Mouse (Mus musculus): Measurements from ENCODE around the gene Adh6b.

GRCm38 (mm10) chr3:138407920-138408319 is 66.3 kb downstream of the Adh6b start:
- TF ChIP-seq POLR2A (IDR thresholded peaks at IDR 0.05; ENCODE audit: insufficient read length, low read depth) (no peak), CEBPB (IDR thresholded peaks at IDR 0.05; ENCODE audit: insufficient read depth, poor library complexity, severe bottlenecking) (no peak), USF1 (IDR thresholded peaks at IDR 0.05; ENCODE audit: low read depth) (no peak), MAX (IDR thresholded peaks at IDR 0.05; ENCODE audit: low read depth) (no peak), TCF12 (IDR thresholded peaks at IDR 0.05; ENCODE audit: insufficient read depth, poor library complexity, severe bottlenecking) (no peak), MYOD1 (IDR thresholded peaks at IDR 0.05; ENCODE audit: control insufficient read depth in 1 of 3, insufficient read length in 2 of 3, low read depth in 2 of 3) (no peak), TCF3 (IDR thresholded peaks at IDR 0.05; ENCODE audit: insufficient read length, low read depth) (no peak), E2F4 (IDR thresholded peaks at IDR 0.05; ENCODE audit: insufficient read depth) (no peak)
